Mouse (Mus musculus) neural tube, embryonic 12.5 days (tissue): ENCODE measurements at regions not wholly inside any gene's neighbourhood (a gene's known extent, or its start where the extent isn't known, plus 50 kb on each side); places are given as distances from the start of the nearest gene placed in this dataset.

Experiments used
- ATAC-seq: fragments of 200-750 bp; cut with Nextera tagmentation; 2 replicates; pipeline ENCODE4 v1.8.0; 2017; ENCODE audit warnings: low read depth, mild to moderate bottlenecking, moderate TSS enrichment, moderate library complexity; ENCODE audit not compliant: low FRiP score
- H3K27ac ChIP-seq: fragments of 300-500 bp; sonication (generic); 2 replicates; pipeline ENCODE4 v1.5.1; 2016
- H3K27me3 ChIP-seq: fragments of 300-500 bp; sonication (generic); replicated peaks from 2 replicates; pipeline ENCODE4 v1.6.1; 2016; ENCODE audit warnings: mild to moderate bottlenecking
- H3K36me3 ChIP-seq: fragments of 300-500 bp; sonication (generic); 2 replicates; pipeline ENCODE4 v1.6.1; 2016; ENCODE audit warnings: mild to moderate bottlenecking
- H3K4me1 ChIP-seq: fragments of 300-500 bp; sonication (generic); 2 replicates; pipeline ENCODE4 v1.6.1; 2016
- H3K4me2 ChIP-seq: fragments of 300-500 bp; sonication (generic); replicated peaks from 2 replicates; pipeline ENCODE4 v1.6.1; 2016; ENCODE audit warnings: mild to moderate bottlenecking
- H3K4me3 ChIP-seq: fragments of 300-500 bp; sonication (generic); 2 replicates; pipeline ENCODE4 v1.5.1; 2016
- H3K9ac ChIP-seq: fragments of 300-500 bp; sonication (generic); 2 replicates; pipeline ENCODE4 v1.6.1; 2016; ENCODE audit warnings: mild to moderate bottlenecking
- H3K9me3 ChIP-seq: fragments of 300-500 bp; sonication (generic); 2 replicates; pipeline ENCODE4 v1.6.1; 2016; ENCODE audit warnings: mild to moderate bottlenecking
- WGBS: fragments of 180-500 bp; shearing (Covaris S2); methylation state at CpG from one replicate; pipeline ENCODE4 v1.1.7; 2016; 5-methylcytosine and 5-hydroxymethylcytosine counted together

GRCm38 (mm10) chr9:115724063-115724462, 185.2 kb upstream of the Gadl1 start:
- 8% methylated on average over 2 of the region's 2 CpGs for WGBS
- no peak overlapping the region for H3K27ac ChIP-seq

GRCm38 (mm10) chr9:115727361-115727760, 181.9 kb upstream of the Gadl1 start:
- Histone ChIP-seq H3K36me3 (no peaks in the 10 kb centered on the region), H3K4me3 (no peak overlapping the region), H3K9ac (no peak overlapping the region), H3K4me1 (no peaks in the 10 kb centered on the region; the same call in 1 of the 2 replicates), H3K27me3 (no peaks in the 10 kb centered on the region), H3K27ac (no peak overlapping the region), H3K4me2 (no peak overlapping the region), H3K9me3 (peaks cover 7% of the 10 kb centered on the region)
- 79% methylated on average over 5 of the region's 5 CpGs for WGBS
- ATAC-seq = no peak

More at GRCm38 (mm10) chr9:115724063-115724462, 185.2 kb upstream of the Gadl1 start:
- no peaks in the 10 kb centered on the region for H3K36me3 ChIP-seq
- H3K9me3 ChIP-seq = peaks cover 10% of the 10 kb centered on the region
- no peak overlapping the region for H3K9ac ChIP-seq
- no peak overlapping the region for H3K4me3 ChIP-seq
- no peak; the same call in 1 of the 2 replicates for ATAC-seq
- H3K4me2 ChIP-seq = no peak overlapping the region
- no peaks in the 10 kb centered on the region for H3K27me3 ChIP-seq
- H3K4me1 ChIP-seq = no peaks in the 10 kb centered on the region; the same call in 1 of the 2 replicates

GRCm38 (mm10) chr9:115731557-115731956, 177.7 kb upstream of the Gadl1 start:
- H3K36me3 ChIP-seq = no peaks in the 10 kb centered on the region
- 56% methylated on average over 6 of the region's 6 CpGs for WGBS
- no peak for ATAC-seq
- H3K9ac ChIP-seq = no peak overlapping the region
- no peak overlapping the region for H3K27ac ChIP-seq
- no peak overlapping the region for H3K4me3 ChIP-seq
- H3K4me1 ChIP-seq = no peaks in the 10 kb centered on the region
- H3K9me3 ChIP-seq = no peaks in the 10 kb centered on the region
- no peak overlapping the region for H3K4me2 ChIP-seq
- no peaks in the 10 kb centered on the region for H3K27me3 ChIP-seq

GRCm38 (mm10) chr9:115733104-115733503, 176.2 kb upstream of the Gadl1 start:
- no peaks in the 10 kb centered on the region for H3K36me3 ChIP-seq
- H3K4me3 ChIP-seq = no peak overlapping the region
- H3K27ac ChIP-seq = no peak overlapping the region
- 97% methylated on average over 4 of the region's 4 CpGs for WGBS
- H3K27me3 ChIP-seq = no peaks in the 10 kb centered on the region
- no peaks in the 10 kb centered on the region for H3K9me3 ChIP-seq
- H3K9ac ChIP-seq = no peak overlapping the region
- no peak for ATAC-seq
- no peak overlapping the region for H3K4me2 ChIP-seq
- H3K4me1 ChIP-seq = no peaks in the 10 kb centered on the region

- ATAC-seq = no peak
- H3K27ac ChIP-seq = no peak overlapping the region
- H3K4me1 ChIP-seq = no peaks in the 10 kb centered on the region
- no peak overlapping the region for H3K4me3 ChIP-seq
- H3K9ac ChIP-seq = no peak overlapping the region
- no peaks in the 10 kb centered on the region for H3K36me3 ChIP-seq
- WGBS = 87% methylated on average over 5 of the region's 5 CpGs
- H3K4me2 ChIP-seq = no peak overlapping the region
- H3K9me3 ChIP-seq = no peaks in the 10 kb centered on the region
- no peaks in the 10 kb centered on the region for H3K27me3 ChIP-seq
Measured at GRCm38 (mm10) chr9:115739984-115740383, 169.3 kb upstream of the Gadl1 start.

GRCm38 (mm10) chr9:115746436-115746835, 162.8 kb upstream of the Gadl1 start:
- H3K36me3 ChIP-seq = no peaks in the 10 kb centered on the region
- no peaks in the 10 kb centered on the region for H3K27me3 ChIP-seq
- 89% methylated on average over 9 of the region's 9 CpGs for WGBS
- H3K9ac ChIP-seq = no peak overlapping the region
- H3K27ac ChIP-seq = no peak overlapping the region
- H3K9me3 ChIP-seq = no peaks in the 10 kb centered on the region
- ATAC-seq = no peak
- H3K4me1 ChIP-seq = no peaks in the 10 kb centered on the region
- H3K4me3 ChIP-seq = no peak overlapping the region
- no peak overlapping the region for H3K4me2 ChIP-seq

- ATAC-seq = no peak
- H3K36me3 ChIP-seq = no peaks in the 10 kb centered on the region
- no peaks in the 10 kb centered on the region for H3K27me3 ChIP-seq
- no peak overlapping the region for H3K9ac ChIP-seq
- H3K4me1 ChIP-seq = no peaks in the 10 kb centered on the region
- no peak overlapping the region for H3K4me3 ChIP-seq
- WGBS = 64% methylated on average over 2 of the region's 2 CpGs
- no peak overlapping the region for H3K27ac ChIP-seq
- H3K4me2 ChIP-seq = no peak overlapping the region
- H3K9me3 ChIP-seq = no peaks in the 10 kb centered on the region
Measured at GRCm38 (mm10) chr9:115760496-115760895, 148.8 kb upstream of the Gadl1 start.

GRCm38 (mm10) chr9:115764136-115764535, 145.1 kb upstream of the Gadl1 start:
- WGBS = 84% methylated on average over 5 of the region's 5 CpGs
- no peak for ATAC-seq
- H3K36me3 ChIP-seq = no peaks in the 10 kb centered on the region

GRCm38 (mm10) chr9:115766471-115766870, 142.8 kb upstream of the Gadl1 start:
- 83% methylated on average over 6 of the region's 6 CpGs for WGBS
- H3K9ac ChIP-seq = no peak overlapping the region
- H3K9me3 ChIP-seq = no peaks in the 10 kb centered on the region
- H3K27ac ChIP-seq = no peak overlapping the region
- H3K4me2 ChIP-seq = no peak overlapping the region
- H3K4me3 ChIP-seq = no peak overlapping the region
- no peak for ATAC-seq
- no peaks in the 10 kb centered on the region for H3K27me3 ChIP-seq
- H3K36me3 ChIP-seq = no peaks in the 10 kb centered on the region
- no peaks in the 10 kb centered on the region for H3K4me1 ChIP-seq

More at GRCm38 (mm10) chr9:115764136-115764535, 145.1 kb upstream of the Gadl1 start:
- Histone ChIP-seq H3K27ac (no peak overlapping the region), H3K27me3 (no peaks in the 10 kb centered on the region), H3K9me3 (no peaks in the 10 kb centered on the region), H3K4me1 (no peaks in the 10 kb centered on the region), H3K9ac (no peak overlapping the region), H3K4me2 (no peak overlapping the region), H3K4me3 (no peak overlapping the region)

GRCm38 (mm10) chr9:115775112-115775511, 134.1 kb upstream of the Gadl1 start:
- H3K4me3 ChIP-seq = no peak overlapping the region
- no peaks in the 10 kb centered on the region for H3K27me3 ChIP-seq
- H3K27ac ChIP-seq = no peak overlapping the region
- H3K9me3 ChIP-seq = no peaks in the 10 kb centered on the region
- no peak overlapping the region for H3K9ac ChIP-seq
- H3K4me2 ChIP-seq = no peak overlapping the region
- ATAC-seq = no peak
- peaks cover 11% of the 10 kb centered on the region; the same call in 1 of the 2 replicates for H3K4me1 ChIP-seq
- 73% methylated on average over 8 of the region's 8 CpGs for WGBS
- H3K36me3 ChIP-seq = no peaks in the 10 kb centered on the region

GRCm38 (mm10) chr9:115775858-115776257, 133.4 kb upstream of the Gadl1 start:
- Histone ChIP-seq H3K27ac (no peak overlapping the region), H3K4me2 (no peak overlapping the region), H3K9me3 (no peaks in the 10 kb centered on the region), H3K4me1 (peaks cover 11% of the 10 kb centered on the region; the same call in 1 of the 2 replicates), H3K4me3 (no peak overlapping the region), H3K27me3 (no peaks in the 10 kb centered on the region), H3K9ac (no peak overlapping the region), H3K36me3 (no peaks in the 10 kb centered on the region)
- WGBS = 65% methylated on average over 7 of the region's 7 CpGs
- ATAC-seq = peak; percentile 21; the same call in 1 of the 2 replicates

- Histone ChIP-seq H3K9me3 (no peaks in the 10 kb centered on the region), H3K4me3 (no peak overlapping the region), H3K9ac (no peak overlapping the region), H3K27me3 (no peaks in the 10 kb centered on the region), H3K4me2 (no peak overlapping the region), H3K27ac (no peak overlapping the region), H3K36me3 (no peaks in the 10 kb centered on the region), H3K4me1 (peaks cover 11% of the 10 kb centered on the region; the same call in 1 of the 2 replicates)
- no peak for ATAC-seq
- 85% methylated on average over 9 of the region's 9 CpGs for WGBS
Measured at GRCm38 (mm10) chr9:115777097-115777864, 132.0 kb upstream of the Gadl1 start.

- Histone ChIP-seq H3K27me3 (no peaks in the 10 kb centered on the region), H3K36me3 (no peaks in the 10 kb centered on the region), H3K4me2 (no peak overlapping the region), H3K9me3 (no peaks in the 10 kb centered on the region), H3K4me3 (no peak overlapping the region), H3K9ac (no peak overlapping the region), H3K4me1 (peaks cover 11% of the 10 kb centered on the region; the same call in 1 of the 2 replicates), H3K27ac (no peak overlapping the region)
- WGBS = 53% methylated on average over 5 of the region's 5 CpGs
- no peak for ATAC-seq
Measured at GRCm38 (mm10) chr9:115778862-115779261, 130.4 kb upstream of the Gadl1 start.
